Mouse (Mus musculus) CH12.LX (cell line): ENCODE results near the gene Nynrin. TPM values are rescaled to one million over a fixed set of nuclear protein-coding genes. Genes with fewer than 3 reads are reported as not detected.

Source experiments
- DNase-seq: peaks from one replicate; pipeline ENCODE4 v3.0.0-alpha.2; 2013; ENCODE audit errors: extremely low read depth
- H3K27ac ChIP-seq: 2 replicates; pipeline ENCODE4 v1.5.1; 2012; ENCODE audit warnings: low read depth, mild to moderate bottlenecking, control low read depth, moderate library complexity; ENCODE audit not compliant: insufficient read depth
- H3K27me3 ChIP-seq: replicated peaks from 2 replicates; pipeline ENCODE3; 2012; ENCODE audit warnings: inconsistent platforms
- H3K36me3 ChIP-seq, 2 experiments: replicated peaks in 1 of 2; 2 replicates each; pipeline versions ENCODE3 to v1.6.1; 2012; ENCODE audit warnings: inconsistent platforms in 1 of 2, low read length in 1 of 2, mild to moderate bottlenecking in 1 of 2, mixed read lengths in 1 of 2, moderate library complexity in 1 of 2; ENCODE audit not compliant: control insufficient read depth in 1 of 2, insufficient read depth in 1 of 2
- H3K4me1 ChIP-seq, 2 experiments: 2 replicates each; pipeline ENCODE4 v1.6.1; 2012; ENCODE audit warnings: inconsistent platforms in 1 of 2, moderate library complexity in 1 of 2; ENCODE audit not compliant: insufficient read depth in 2 of 2, control insufficient read depth in 1 of 2
- H3K4me2 ChIP-seq: 2 replicates; pipeline ENCODE4 v1.6.1; 2012; ENCODE audit warnings: low read depth, mild to moderate bottlenecking, control low read depth; ENCODE audit not compliant: poor library complexity, insufficient read depth, severe bottlenecking
- H3K4me3 ChIP-seq, 3 experiments: fragments of 150-350 bp in 1 of 3; sonication (generic) in 1 of 3; replicated peaks in 1 of 3; 2 replicates each; pipeline versions ENCODE3 to v1.5.1; 2011 to 2012; ENCODE audit warnings: low read depth in 2 of 3, low read length in 2 of 3, mild to moderate bottlenecking in 2 of 3, moderate library complexity in 2 of 3, control low read depth in 1 of 3, improper control_type of control experiment in 1 of 3, inconsistent platforms in 1 of 3, mixed read lengths in 1 of 3; ENCODE audit not compliant: poor library complexity in 1 of 3
- H3K79me2 ChIP-seq: replicated peaks from 2 replicates; pipeline ENCODE4 v1.6.1; 2012; ENCODE audit warnings: mild to moderate bottlenecking, moderate library complexity; ENCODE audit not compliant: control insufficient read depth, poor library complexity, insufficient read depth, severe bottlenecking; ENCODE audit errors: extremely low read depth
- H3K9ac ChIP-seq: 2 replicates; pipeline ENCODE4 v1.6.1; 2012; ENCODE audit warnings: low read depth, mild to moderate bottlenecking, control low read depth, moderate library complexity; ENCODE audit not compliant: insufficient read depth
- H3K9me3 ChIP-seq: replicated peaks from 2 replicates; pipeline ENCODE3; 2012; ENCODE audit warnings: low read length, inconsistent platforms, mixed read lengths
- CHD1 ChIP-seq: IDR thresholded peaks from 2 replicates; pipeline ENCODE4 v1.6.1; 2012; ENCODE audit warnings: low read depth, low read length, improper control_type of control experiment, inconsistent platforms
- CHD2 ChIP-seq: IDR thresholded peaks from 2 replicates; pipeline ENCODE4 v1.6.1; 2011; ENCODE audit warnings: low read length, improper control_type of control experiment
- CTCF ChIP-seq, 2 experiments: IDR thresholded peaks in 1 of 2; conservative IDR thresholded peaks in 1 of 2; 2 replicates each; pipeline ENCODE4 v1.5.1; 2011 to 2012; ENCODE audit warnings: low read depth in 2 of 2, low read length in 2 of 2, improper control_type of control experiment in 1 of 2, inconsistent platforms in 1 of 2, mild to moderate bottlenecking in 1 of 2, moderate library complexity in 1 of 2
- E2F4 ChIP-seq: IDR thresholded peaks from 2 replicates; pipeline ENCODE4 v1.6.1; 2011; ENCODE audit warnings: low read depth, low read length, improper control_type of control experiment; ENCODE audit not compliant: insufficient replicate concordance
- ELF1 ChIP-seq: IDR thresholded peaks from 2 replicates; pipeline ENCODE4 v1.6.1; 2014; ENCODE audit warnings: low read depth, mild to moderate bottlenecking, inconsistent platforms, low read length, improper control_type of control experiment
- EP300 ChIP-seq: IDR thresholded peaks from 2 replicates; pipeline ENCODE4 v1.6.1; 2011; ENCODE audit warnings: low read length, improper control_type of control experiment
- HCFC1 ChIP-seq: IDR thresholded peaks from 2 replicates; pipeline ENCODE4 v1.6.1; 2012; ENCODE audit warnings: low read depth, mild to moderate bottlenecking, inconsistent platforms, low read length, improper control_type of control experiment
- IRF4 ChIP-seq: IDR thresholded peaks from 2 replicates; pipeline ENCODE4 v1.6.1; 2014; ENCODE audit warnings: low read depth, mild to moderate bottlenecking, inconsistent platforms, low read length, improper control_type of control experiment
- JUN ChIP-seq: IDR thresholded peaks from 2 replicates; pipeline ENCODE4 v1.6.1; 2011; ENCODE audit warnings: low read depth, mild to moderate bottlenecking, low read length, improper control_type of control experiment, moderate library complexity; ENCODE audit not compliant: insufficient read depth
- JUND ChIP-seq: conservative IDR thresholded peaks from 2 replicates; pipeline ENCODE4 v1.6.1; 2011; ENCODE audit warnings: low read depth, low read length, improper control_type of control experiment
- KAT2A ChIP-seq: IDR thresholded peaks from 2 replicates; pipeline ENCODE4 v1.6.1; 2012; ENCODE audit warnings: low read length, improper control_type of control experiment, inconsistent platforms; ENCODE audit not compliant: insufficient replicate concordance
- MAFK ChIP-seq: IDR thresholded peaks from 2 replicates; pipeline ENCODE4 v1.6.1; 2011; ENCODE audit warnings: low read length, improper control_type of control experiment; ENCODE audit not compliant: insufficient replicate concordance
- MAX ChIP-seq: IDR thresholded peaks from 2 replicates; pipeline ENCODE4 v1.6.1; 2011; ENCODE audit warnings: low read length, improper control_type of control experiment
- MAZ ChIP-seq: IDR thresholded peaks from 2 replicates; pipeline ENCODE4 v1.6.1; 2012; ENCODE audit warnings: low read depth, mild to moderate bottlenecking, inconsistent platforms, low read length, improper control_type of control experiment, moderate library complexity
- MEF2A ChIP-seq: IDR thresholded peaks from 2 replicates; pipeline ENCODE4 v1.6.1; 2014; ENCODE audit warnings: low read depth, mild to moderate bottlenecking, inconsistent platforms, low read length, improper control_type of control experiment, borderline replicate concordance
- NELFE ChIP-seq: IDR thresholded peaks from 2 replicates; pipeline ENCODE4 v1.6.1; 2011; ENCODE audit warnings: low read depth, low read length, improper control_type of control experiment
- NRF1 ChIP-seq: IDR thresholded peaks from 2 replicates; pipeline ENCODE4 v1.6.1; 2014; ENCODE audit warnings: low read depth, mild to moderate bottlenecking, inconsistent platforms, low read length, improper control_type of control experiment, moderate library complexity
- PAX5 ChIP-seq: IDR thresholded peaks from 2 replicates; pipeline ENCODE4 v1.6.1; 2012; ENCODE audit warnings: low read length, inconsistent platforms, mixed read lengths
- POLR2A ChIP-seq: IDR thresholded peaks from 2 replicates; pipeline ENCODE4 v1.6.1; 2011; ENCODE audit warnings: low read depth, mild to moderate bottlenecking, improper control_type of control experiment, low read length
- POLR2AphosphoS2 ChIP-seq: IDR thresholded peaks from 2 replicates; pipeline ENCODE4 v1.6.1; 2011; ENCODE audit warnings: low read depth, low read length, improper control_type of control experiment
- RAD21 ChIP-seq: IDR thresholded peaks from 2 replicates; pipeline ENCODE4 v1.6.1; 2011; ENCODE audit warnings: low read depth, mild to moderate bottlenecking, low read length, improper control_type of control experiment, moderate library complexity
- RCOR1 ChIP-seq: conservative IDR thresholded peaks from 2 replicates; pipeline ENCODE4 v1.6.1; 2012; ENCODE audit warnings: low read depth, mild to moderate bottlenecking, inconsistent platforms, low read length, improper control_type of control experiment
- TBP ChIP-seq: conservative IDR thresholded peaks from 2 replicates; pipeline ENCODE4 v1.6.1; 2011; ENCODE audit warnings: low read depth, low read length, improper control_type of control experiment
- TCF12 ChIP-seq: IDR thresholded peaks from 2 replicates; pipeline ENCODE4 v1.6.1; 2014; ENCODE audit warnings: low read depth, mild to moderate bottlenecking, inconsistent platforms, low read length, improper control_type of control experiment
- UBTF ChIP-seq: IDR thresholded peaks from 2 replicates; pipeline ENCODE4 v1.6.1; 2012; ENCODE audit warnings: low read depth, mild to moderate bottlenecking, inconsistent platforms, low read length, improper control_type of control experiment, moderate library complexity
- USF1 ChIP-seq: IDR thresholded peaks from 2 replicates; pipeline ENCODE4 v1.6.1; 2014; ENCODE audit warnings: low read depth, mild to moderate bottlenecking, inconsistent platforms, low read length, improper control_type of control experiment
- USF2 ChIP-seq: conservative IDR thresholded peaks from 2 replicates; pipeline ENCODE4 v1.6.1; 2011; ENCODE audit warnings: low read depth, low read length, improper control_type of control experiment
- ZC3H11A ChIP-seq: IDR thresholded peaks from 2 replicates; pipeline ENCODE4 v1.6.1; 2012; ENCODE audit warnings: low read depth, mild to moderate bottlenecking, inconsistent platforms, low read length, improper control_type of control experiment
- ZKSCAN1 ChIP-seq: IDR thresholded peaks from 2 replicates; pipeline ENCODE4 v1.6.1; 2012; ENCODE audit warnings: low read depth, inconsistent platforms, low read length, improper control_type of control experiment, borderline replicate concordance
- ZNF384 ChIP-seq: IDR thresholded peaks from 2 replicates; pipeline ENCODE4 v1.6.1; 2012; ENCODE audit warnings: low read depth, low read length, improper control_type of control experiment, inconsistent platforms
- dilution Hi-C: fragments of 300-500 bp; cut with MboI; formaldehyde crosslinking; loops from 2 replicates; pipeline ENCODE4 v1.14.3; 2020; ENCODE audit warnings: low sequenced_read_pairs; ENCODE audit not compliant: extremely low pct_unique_long_range_greater_than_20kb, extremely low pct_ligation_motif_present
- in situ Hi-C: fragments of 300-500 bp; cut with MboI; formaldehyde crosslinking; loops from 3 replicates; pipeline ENCODE4 v1.14.3; 2019; ENCODE audit warnings: low sequenced_read_pairs, low pct_ligation_motif_present, low pct_unique_long_range_greater_than_20kb, mixed read lengths
- polyA plus RNA-seq: library from polyadenylated mRNA; unstranded; fragments of >175 nt; gene quantifications from 2 replicates; pipeline ENCODE4 v1.2.1, GENCODE M21; 2012; ENCODE audit warnings: low read depth; ENCODE audit not compliant: insufficient read length
- total RNA-seq, 2 experiments: library from RNA; depleted of rRNA; stranded (reverse); fragments of 300-350 nt in 1 of 2; fragments of >200 nt in 1 of 2; gene quantifications; 2 replicates each; pipeline ENCODE4 v1.2.3; 2012 to 2014

Gene Nynrin
- total and polyA plus RNA-seq, 3 experiments, result under 0.01 to 0.10 TPM; not detected in 1

- Histone ChIP-seq H3K36me3 (no peaks in the 10 kb centered on the region), H3K4me2 (no peak overlapping the region), H3K9ac (no peak overlapping the region), H3K79me2 (0 out of 2 replicates have a peak, but pooled peaks cover 2% of the 10 kb centered on the region), H3K4me3 (no peak overlapping the region), H3K27me3 (no peaks in the 10 kb centered on the region), H3K4me1 (peaks cover 0 to 4% of the 10 kb centered on the region in 2 experiments; a peak in 2 of 4 replicates), H3K27ac (no peak overlapping the region)
- dilution Hi-C loops, result no loop called here
- peak; percentile 14 for DNase-seq
- in situ Hi-C loops, result no loop called here
- no peak for TF ChIP-seq E2F4
- TF ChIP-seq PAX5, result no peak
- TF ChIP-seq ZNF384, result no peak
- no peak for TF ChIP-seq TBP
- no peak for TF ChIP-seq USF2
- no peak for TF ChIP-seq ZC3H11A
- TF ChIP-seq, all 38 proteins: peak for 0
- H3K9me3 ChIP-seq, result peaks cover 5% of the 10 kb centered on the region
Measured at GRCm38 (mm10) chr14:55913406-55913805, 59.6 kb downstream of the Nynrin start.

- Histone ChIP-seq H3K27ac (no peak overlapping the region), H3K4me2 (0 out of 2 replicates have a peak overlapping the region, but pooled peaks have one; percentile 11), H3K4me3 (no peak overlapping the region), H3K36me3 (no peaks in the 10 kb centered on the region), H3K9me3 (peaks cover 5% of the 10 kb centered on the region), H3K27me3 (no peaks in the 10 kb centered on the region), H3K4me1 (peaks cover 0 to 5% of the 10 kb centered on the region in 2 experiments; a peak in 2 of 4 replicates), H3K9ac (no peak overlapping the region), H3K79me2 (no peaks in the 10 kb centered on the region)
- in situ Hi-C loops, result no loop called here
- peak; percentile 94 for DNase-seq
- dilution Hi-C loops, result no loop called here
- TF ChIP-seq RCOR1, result no peak
- TF ChIP-seq TCF12, result no peak
- no peak for TF ChIP-seq MEF2A
- 0 out of 2 replicates have a peak, but pooled peaks have one; percentile 26 for TF ChIP-seq IRF4
- TF ChIP-seq JUN, result no peak
- no peak for TF ChIP-seq UBTF
- 0 out of 2 replicates have a peak, but pooled peaks have one; percentile 18 for TF ChIP-seq E2F4
- peak; percentile 99 for TF ChIP-seq RAD21
- no peak for TF ChIP-seq USF1
- peak; percentile 31; the same call in 1 of the 2 replicates for TF ChIP-seq ZNF384
- TF ChIP-seq CHD1, result no peak
- 0 out of 2 replicates have a peak, but pooled peaks have one; percentile 42 for TF ChIP-seq MAX
- TF ChIP-seq CTCF (conservative IDR thresholded peaks at IDR 0.05 in 1 of 2, IDR thresholded peaks at IDR 0.05 in 1 of 2; ENCODE audit: low read depth in 2 of 2, low read length in 2 of 2), result peak; percentile 87 to 99
- no peak for TF ChIP-seq MAZ
- TF ChIP-seq JUND, result peak; percentile 62; the same call in 1 of the 2 replicates
- no peak for TF ChIP-seq TBP
- TF ChIP-seq KAT2A, result no peak
- no peak for TF ChIP-seq EP300
- TF ChIP-seq HCFC1, result 0 out of 2 replicates have a peak, but pooled peaks have one; percentile 24
- TF ChIP-seq POLR2A, result no peak
- peak; percentile 16; the same call in 1 of the 2 replicates for TF ChIP-seq ELF1
- no peak for TF ChIP-seq POLR2AphosphoS2
- TF ChIP-seq MAFK, result 0 out of 2 replicates have a peak, but pooled peaks have one; percentile 20
- no peak for TF ChIP-seq ZKSCAN1
- no peak for TF ChIP-seq CHD2
- TF ChIP-seq NELFE, result peak; percentile 34; the same call in 1 of the 2 replicates
- TF ChIP-seq NRF1, result no peak
Measured at GRCm38 (mm10) chr14:55918240-55919082, 64.7 kb downstream of the Nynrin start.
